Mouse (Mus musculus) myocyte (in vitro differentiated cells): ENCODE data around the gene Cacna2d3.

Experiments used
- CEBPB ChIP-seq: IDR thresholded peaks from 2 replicates; pipeline ENCODE4 v1.6.1; 2011; ENCODE audit warnings: mild to moderate bottlenecking, moderate library complexity; ENCODE audit not compliant: poor library complexity, insufficient read depth, severe bottlenecking
- MAX ChIP-seq: IDR thresholded peaks from one replicate; pipeline ENCODE4 v1.6.1; 2011; ENCODE audit warnings: low read depth, mild to moderate bottlenecking, control low read depth
- MYOD1 ChIP-seq, 3 experiments: IDR thresholded peaks; one replicate each; pipeline ENCODE4 v1.6.1; 2011; ENCODE audit warnings: control low read depth in 2 of 3, low read depth in 2 of 3, mild to moderate bottlenecking in 2 of 3, moderate library complexity in 1 of 3; ENCODE audit not compliant: insufficient read length in 2 of 3, control insufficient read depth in 1 of 3
- MYOG ChIP-seq, 3 experiments: IDR thresholded peaks; one replicate each; pipeline ENCODE4 v1.6.1; 2011; ENCODE audit warnings: control low read depth in 2 of 3, low read depth in 2 of 3, mild to moderate bottlenecking in 2 of 3; ENCODE audit not compliant: insufficient read length in 2 of 3, control insufficient read depth in 1 of 3, insufficient read depth in 1 of 3
- POLR2A ChIP-seq: IDR thresholded peaks from one replicate; pipeline ENCODE4 v1.6.1; 2011; ENCODE audit warnings: low read depth, mild to moderate bottlenecking, control low read depth, moderate library complexity; ENCODE audit not compliant: insufficient read length
- POLR2AphosphoS2 ChIP-seq: IDR thresholded peaks from one replicate; pipeline ENCODE4 v1.6.1; 2011; ENCODE audit warnings: low read depth, control low read depth; ENCODE audit not compliant: insufficient read length
- REST ChIP-seq: IDR thresholded peaks from one replicate; pipeline ENCODE4 v1.6.1; 2011; ENCODE audit warnings: mild to moderate bottlenecking, control low read depth, moderate library complexity; ENCODE audit not compliant: insufficient read depth, insufficient read length
- SRF ChIP-seq: IDR thresholded peaks from one replicate; pipeline ENCODE4 v1.6.1; 2011; ENCODE audit warnings: low read depth; ENCODE audit not compliant: control insufficient read depth, insufficient read length
- TCF12 ChIP-seq: IDR thresholded peaks from one replicate; pipeline ENCODE4 v1.6.1; 2011; ENCODE audit warnings: mild to moderate bottlenecking, control low read depth; ENCODE audit not compliant: poor library complexity, insufficient read depth, severe bottlenecking
- USF1 ChIP-seq: IDR thresholded peaks from one replicate; pipeline ENCODE4 v1.6.1; 2011; ENCODE audit warnings: low read depth, mild to moderate bottlenecking, control low read depth, moderate library complexity

DNA sequence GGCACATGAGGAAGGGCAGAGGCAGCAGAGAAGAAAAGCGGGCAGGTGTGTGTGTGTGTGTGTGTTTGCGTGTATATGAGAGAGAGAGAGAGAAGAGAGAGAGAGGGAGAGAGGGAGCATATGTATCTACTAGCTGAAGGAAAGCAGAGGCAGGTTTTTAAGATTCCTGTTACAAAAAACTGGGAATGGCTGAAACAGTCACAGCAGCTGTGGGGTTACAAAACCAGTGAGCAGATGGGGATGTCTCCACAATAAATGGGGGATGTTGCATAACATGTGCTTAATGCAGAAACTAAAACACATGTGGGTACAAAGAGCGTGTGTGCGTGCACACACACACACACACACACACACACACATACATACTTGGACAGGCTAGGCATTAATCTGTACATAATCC is 752.4 kb downstream of the Cacna2d3 start:
- no peak for TF ChIP-seq POLR2A
- no peak for TF ChIP-seq USF1
- TF ChIP-seq SRF: no peak
- no peak for TF ChIP-seq MYOD1 (IDR thresholded peaks at IDR 0.05; ENCODE audit: control insufficient read depth in 1 of 3, insufficient read length in 2 of 3, low read depth in 2 of 3)
- TF ChIP-seq REST: no peak
- no peak for TF ChIP-seq MAX
- TF ChIP-seq POLR2AphosphoS2: no peak
- no peak for TF ChIP-seq MYOG (IDR thresholded peaks at IDR 0.05; ENCODE audit: control insufficient read depth in 1 of 3, insufficient read depth in 1 of 3, insufficient read length in 2 of 3, low read depth in 2 of 3)
- no peak for TF ChIP-seq CEBPB
- TF ChIP-seq TCF12: no peak
